Mouse (Mus musculus) ES-Bruce4 (cell line): ENCODE results near the gene Ifnb1. TPM values are rescaled to one million over a fixed set of nuclear protein-coding genes. Genes with fewer than 3 reads are reported as not detected.
A peak's percentile ranks its signal among the peaks of the same experiment; 100 is the strongest.
"Not testable (repeated sequence)": the region's sequence is repeated elsewhere in the genome, so short reads cannot be mapped to it uniquely, and the experiment has no call there.

ENCODE experiments used
- H3K27ac ChIP-seq: 2 replicates; pipeline ENCODE4 v1.5.1; 2012; ENCODE audit warnings: low read length, inconsistent platforms; ENCODE audit not compliant: insufficient read depth
- H3K27me3 ChIP-seq: 2 replicates; pipeline ENCODE4 v1.6.1; 2012; ENCODE audit warnings: mild to moderate bottlenecking, low read length, inconsistent platforms; ENCODE audit not compliant: control insufficient read depth, poor library complexity, insufficient read depth, severe bottlenecking
- H3K36me3 ChIP-seq: 2 replicates; pipeline ENCODE4 v1.6.1; 2012; ENCODE audit warnings: inconsistent platforms, mild to moderate bottlenecking, low read length, moderate library complexity; ENCODE audit not compliant: control insufficient read depth, poor library complexity, insufficient read depth, severe bottlenecking
- H3K4me1 ChIP-seq: one replicate; pipeline ENCODE4 v1.8.1; 2011; ENCODE audit warnings: low read length; ENCODE audit not compliant: control insufficient read depth, insufficient read depth
- H3K4me3 ChIP-seq: 2 replicates; pipeline ENCODE4 v1.5.1; 2011; ENCODE audit warnings: low read depth, mild to moderate bottlenecking, low read length
- H3K9ac ChIP-seq: 2 replicates; pipeline ENCODE4 v1.6.1; 2012; ENCODE audit warnings: low read depth, mild to moderate bottlenecking, inconsistent platforms; ENCODE audit not compliant: poor library complexity, severe bottlenecking
- H3K9me3 ChIP-seq: replicated peaks from 2 replicates; pipeline ENCODE4 v1.6.1; 2012; ENCODE audit warnings: mild to moderate bottlenecking, low read length, inconsistent platforms; ENCODE audit not compliant: control insufficient read depth, poor library complexity, insufficient read depth, severe bottlenecking
- CTCF ChIP-seq: IDR thresholded peaks from one replicate; pipeline ENCODE4 v1.8.1; 2011; ENCODE audit warnings: low read depth, low read length
- EP300 ChIP-seq: IDR thresholded peaks from 2 replicates; pipeline ENCODE4 v1.6.1; 2011; ENCODE audit warnings: low read depth, low read length; ENCODE audit not compliant: insufficient read depth
- POLR2A ChIP-seq: IDR thresholded peaks from one replicate; pipeline ENCODE4 v1.8.1; 2011; ENCODE audit warnings: low read length; ENCODE audit not compliant: insufficient read depth
- polyA plus RNA-seq: library from polyadenylated mRNA; stranded (reverse); fragments of >200 nt; gene quantifications from 2 replicates; pipeline ENCODE4 v1.2.4, GENCODE M21; 2011; ENCODE audit warnings: low read depth; ENCODE audit not compliant: missing spikeins, insufficient read depth, insufficient read length

Gene Ifnb1
- not detected in 2 replicates for polyA plus RNA-seq

GRCm38 (mm10) chr4:88522674-88523073, at the start of gene Ifnb1:
TSS of gene Ifnb1 (minus strand) at chr4:88522774.
- Histone ChIP-seq H3K27me3 (no peaks in the 10 kb centered on the region), H3K4me3 (no peak within 1 kb of the TSS), H3K27ac (no peak within 1 kb of the TSS), H3K36me3 (no peaks in the 10 kb centered on the region), H3K9me3 (no peaks in the 10 kb centered on the region), H3K4me1 (no peaks in the 10 kb centered on the region), H3K9ac (no peak within 1 kb of the TSS)
- TF ChIP-seq POLR2A (no peak), EP300 (no peak), CTCF (no peak)

- H3K36me3 ChIP-seq: no peaks in the 10 kb centered on the region
- H3K4me3 ChIP-seq: no peak within 1 kb of the TSS
- TF ChIP-seq POLR2A (no peak), EP300 (no peak)
- no peak within 1 kb of the TSS for H3K27ac ChIP-seq
- no peaks in the 10 kb centered on the region for H3K4me1 ChIP-seq
- no peaks in the 10 kb centered on the region for H3K27me3 ChIP-seq
- no peak within 1 kb of the TSS for H3K9ac ChIP-seq
- no peaks in the 10 kb centered on the region for H3K9me3 ChIP-seq
Observed at GRCm38 (mm10) chr4:88571698-88572097, 49.1 kb upstream of the Ifnb1 start, which contains the start of gene Ifna14. TSS of gene Ifna14 (minus strand) at chr4:88571798.

GRCm38 (mm10) chr4:88561791-88562190, 39.2 kb upstream of the Ifnb1 start:
- H3K4me1 ChIP-seq: no peaks in the 10 kb centered on the region
- H3K4me3 ChIP-seq: no peak overlapping the region
- H3K27ac ChIP-seq: no peak overlapping the region
- no peaks in the 10 kb centered on the region for H3K36me3 ChIP-seq
- H3K27me3 ChIP-seq: no peaks in the 10 kb centered on the region
- no peak overlapping the region for H3K9ac ChIP-seq
- TF ChIP-seq CTCF: no peak
- TF ChIP-seq POLR2A: no peak
- no peak for TF ChIP-seq EP300
- no peaks in the 10 kb centered on the region; the same call in 1 of the 2 replicates for H3K9me3 ChIP-seq

GRCm38 (mm10) chr4:88558145-88558544, 35.6 kb upstream of the Ifnb1 start, which contains the start of gene Ifna15:
TSS of gene Ifna15 (minus strand) at chr4:88558245.
- not testable (repeated sequence) for H3K36me3 ChIP-seq, H3K9me3 ChIP-seq

GRCm38 (mm10) chr4:88550161-88550945, 27.8 kb upstream of the Ifnb1 start:
- Histone ChIP-seq H3K4me3 (no peak overlapping the region), H3K4me1 (no peaks in the 10 kb centered on the region), H3K36me3 (no peaks in the 10 kb centered on the region), H3K27me3 (no peaks in the 10 kb centered on the region), H3K9ac (no peak overlapping the region), H3K27ac (no peak overlapping the region), H3K9me3 (no peaks in the 10 kb centered on the region)
- 0 out of 2 replicates have a peak, but pooled peaks have one; percentile 12 for TF ChIP-seq EP300
- no peak for TF ChIP-seq POLR2A
- TF ChIP-seq CTCF: peak; percentile 90

More at GRCm38 (mm10) chr4:88558145-88558544, 35.6 kb upstream of the Ifnb1 start, which contains the start of gene Ifna15:
- not testable (repeated sequence) for H3K27ac ChIP-seq, H3K27me3 ChIP-seq, H3K4me1 ChIP-seq, H3K9ac ChIP-seq, H3K4me3 ChIP-seq

- TF ChIP-seq POLR2A (no peak), CTCF (no peak), EP300 (no peak)
- no peak overlapping the region for H3K27ac ChIP-seq
Observed at GRCm38 (mm10) chr4:88547986-88548385, 25.4 kb upstream of the Ifnb1 start.

More at GRCm38 (mm10) chr4:88547986-88548385, 25.4 kb upstream of the Ifnb1 start:
- Histone ChIP-seq H3K4me3 (no peak overlapping the region), H3K36me3 (no peaks in the 10 kb centered on the region), H3K9me3 (no peaks in the 10 kb centered on the region), H3K4me1 (no peaks in the 10 kb centered on the region), H3K27me3 (no peaks in the 10 kb centered on the region), H3K9ac (no peak overlapping the region)
